Mouse (Mus musculus) common myeloid progenitor, adult 5-6 weeks (primary cell): ENCODE measurements around the gene Gab3. TPM values are rescaled to one million over a fixed set of nuclear protein-coding genes. Genes with fewer than 3 reads are reported as not detected.

Experiments used
- ATAC-seq: replicated peaks from 2 replicates; pipeline ENCODE4 v1.8.0; 2016; ENCODE audit warnings: low read depth, mild to moderate bottlenecking, moderate TSS enrichment, inconsistent platforms; ENCODE audit not compliant: poor library complexity, severe bottlenecking
- total RNA-seq: library from RNA; stranded (forward); fragments of 200-1000, 187-1606 nt; gene quantifications from 2 replicates; pipeline ENCODE4 v1.2.3, GENCODE M21; 2017

Gene Gab3
- total RNA-seq: 1.8 and 2.4 TPM in 2 replicates

GRCm38 (mm10) chrX:75084774-75085508 is at the start of gene Gab3:
Gab3 (minus strand) TSS chrX:75085458.
- peak; percentile 97 for ATAC-seq

- peak; percentile 96 for ATAC-seq
Observed at GRCm38 (mm10) chrX:75130467-75131160, 45.4 kb upstream of the Gab3 start, which contains the start of gene Mpp1. Mpp1 (minus strand) TSS chrX:75131016.

- peak; percentile 40 for ATAC-seq
Observed at GRCm38 (mm10) chrX:75129474-75129873, 44.2 kb upstream of the Gab3 start.

GRCm38 (mm10) chrX:75128333-75128980 is 43.2 kb upstream of the Gab3 start:
- ATAC-seq: no peak

- 0 out of 2 replicates have a peak, but pooled peaks have one; percentile 14 for ATAC-seq
Observed at GRCm38 (mm10) chrX:75126893-75127292, 41.6 kb upstream of the Gab3 start.

GRCm38 (mm10) chrX:75125606-75126005 is 40.3 kb upstream of the Gab3 start:
- ATAC-seq: no peak

GRCm38 (mm10) chrX:75115550-75115949 is 30.3 kb upstream of the Gab3 start:
- ATAC-seq: no peak

GRCm38 (mm10) chrX:75102293-75102692 is 17.0 kb upstream of the Gab3 start:
- no peak for ATAC-seq

GRCm38 (mm10) chrX:75098799-75099198 is 13.5 kb upstream of the Gab3 start:
- no peak for ATAC-seq

- no peak for ATAC-seq
Observed at GRCm38 (mm10) chrX:75096163-75096770, 11.0 kb upstream of the Gab3 start.

- ATAC-seq: peak; percentile 98
Observed at GRCm38 (mm10) chrX:75095369-75096162, 10.3 kb upstream of the Gab3 start, which contains the start of gene Dkc1. Dkc1 (plus strand) TSS chrX:75095854.

GRCm38 (mm10) chrX:75085654-75086053 is 396 bp upstream of the Gab3 start:
- ATAC-seq: no peak

GRCm38 (mm10) chrX:75083982-75084773 is 1.1 kb downstream of the Gab3 start:
- peak; percentile 69 for ATAC-seq

GRCm38 (mm10) chrX:75082351-75082750 is 2.9 kb downstream of the Gab3 start:
- ATAC-seq: no peak

GRCm38 (mm10) chrX:75056120-75056775 is 29.0 kb downstream of the Gab3 start:
- ATAC-seq: peak; percentile 95

- no peak for ATAC-seq
Observed at GRCm38 (mm10) chrX:75046921-75047635, 38.2 kb downstream of the Gab3 start.

- ATAC-seq: no peak
Observed at GRCm38 (mm10) chrX:75045931-75046330, 39.3 kb downstream of the Gab3 start.

GRCm38 (mm10) chrX:75044595-75044994 is 40.7 kb downstream of the Gab3 start:
- ATAC-seq: no peak
